Mouse (Mus musculus) lung, embryonic 15.5 days (tissue): ENCODE data around the gene Prrc2c. TPM values are rescaled to one million over a fixed set of nuclear protein-coding genes. Genes with fewer than 3 reads are reported as not detected.
A peak's percentile ranks its signal among the peaks of the same experiment; 100 is the strongest.

ENCODE experiments used
- ATAC-seq: fragments of 200-750 bp; cut with Nextera tagmentation; 2 replicates; pipeline ENCODE4 v1.8.0; 2017; ENCODE audit warnings: moderate number of reproducible peaks, borderline replicate concordance; ENCODE audit not compliant: low FRiP score, low TSS enrichment; ENCODE audit errors: extremely low read depth
- H3K27ac ChIP-seq: fragments of 300-500 bp; sonication (generic); 2 replicates; pipeline ENCODE4 v1.5.1; 2015; ENCODE audit warnings: moderate library complexity, mild to moderate bottlenecking, inconsistent platforms
- H3K27me3 ChIP-seq: fragments of 300-500 bp; sonication (generic); 2 replicates; pipeline ENCODE4 v1.6.1; 2015; ENCODE audit warnings: inconsistent platforms
- H3K36me3 ChIP-seq: fragments of 300-500 bp; sonication (generic); 2 replicates; pipeline ENCODE4 v1.6.1; 2015; ENCODE audit warnings: inconsistent platforms
- H3K4me1 ChIP-seq: fragments of 300-500 bp; sonication (generic); 2 replicates; pipeline ENCODE4 v1.6.1; 2015; ENCODE audit warnings: inconsistent platforms
- H3K4me2 ChIP-seq: fragments of 300-500 bp; sonication (generic); 2 replicates; pipeline ENCODE4 v1.6.1; 2015; ENCODE audit warnings: inconsistent platforms, mild to moderate bottlenecking, moderate library complexity
- H3K4me3 ChIP-seq: fragments of 300-500 bp; sonication (generic); 2 replicates; pipeline ENCODE4 v1.5.1; 2015; ENCODE audit warnings: mild to moderate bottlenecking, inconsistent platforms
- H3K9ac ChIP-seq: fragments of 300-500 bp; sonication (generic); 2 replicates; pipeline ENCODE4 v1.6.1; 2015; ENCODE audit warnings: inconsistent platforms
- H3K9me3 ChIP-seq: fragments of 300-500 bp; sonication (generic); 2 replicates; pipeline ENCODE4 v1.6.1; 2016; ENCODE audit warnings: inconsistent platforms
- WGBS: fragments of 180-500 bp; shearing (Covaris S2); methylation state at CpG from one replicate; pipeline ENCODE4 v1.1.7; 2015; 5-methylcytosine and 5-hydroxymethylcytosine counted together
- polyA plus RNA-seq: library from polyadenylated mRNA; unstranded; fragments of >200 nt; fragmentation: Nextera tagmentation; extraction: Ambion mirVana; gene quantifications from 2 replicates; pipeline ENCODE4 v1.2.1, GENCODE M21; 2015

The Prrc2c gene
- polyA plus RNA-seq, 1 experiment from 2014 or later = 140 TPM

DNA sequence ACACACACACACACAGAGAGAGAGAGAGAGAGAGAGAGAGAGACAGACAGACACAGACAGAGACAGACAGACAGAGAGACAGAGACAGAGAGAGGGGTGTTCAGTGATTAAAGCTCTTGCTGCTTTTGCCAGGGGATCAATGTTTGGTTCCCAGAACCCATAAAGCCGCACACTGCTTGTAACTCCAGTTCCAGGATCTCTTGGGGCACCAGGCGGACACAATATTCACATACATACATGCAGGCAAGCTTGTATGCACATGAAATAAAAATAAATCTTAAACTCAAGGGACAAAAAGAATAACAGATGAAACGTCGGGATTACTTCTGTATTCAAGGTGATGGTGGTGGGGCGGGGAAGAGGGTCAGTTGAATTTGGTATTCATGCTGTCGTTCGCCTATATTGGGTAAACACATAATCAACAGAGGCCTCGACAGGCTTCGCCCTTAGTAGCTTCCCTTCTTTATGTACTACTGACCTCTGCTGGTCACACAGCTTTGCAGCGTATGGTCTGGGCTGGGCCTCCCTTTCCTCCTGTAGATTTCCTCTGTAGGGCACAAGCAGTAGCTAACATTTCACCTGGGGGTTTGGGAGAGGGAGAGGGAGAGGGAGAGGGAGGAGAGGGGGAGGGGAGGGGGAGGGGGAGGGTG, 75.4 kb downstream of the Prrc2c start:
- Histone ChIP-seq H3K27me3 (no peaks in the 10 kb centered on the region), H3K4me1 (0 out of 2 replicates have a peak, but pooled peaks cover 5% of the 10 kb centered on the region), H3K4me2 (peak overlapping the region; percentile 61; the same call in 1 of the 2 replicates), H3K27ac (no peak overlapping the region), H3K9me3 (no peaks in the 10 kb centered on the region), H3K36me3 (peaks cover 5% of the 10 kb centered on the region; the same call in 1 of the 2 replicates), H3K4me3 (no peak overlapping the region), H3K9ac (no peak overlapping the region)
- peak; percentile 97 for ATAC-seq
- 13% methylated on average over 10 of the region's 10 CpGs for WGBS

DNA sequence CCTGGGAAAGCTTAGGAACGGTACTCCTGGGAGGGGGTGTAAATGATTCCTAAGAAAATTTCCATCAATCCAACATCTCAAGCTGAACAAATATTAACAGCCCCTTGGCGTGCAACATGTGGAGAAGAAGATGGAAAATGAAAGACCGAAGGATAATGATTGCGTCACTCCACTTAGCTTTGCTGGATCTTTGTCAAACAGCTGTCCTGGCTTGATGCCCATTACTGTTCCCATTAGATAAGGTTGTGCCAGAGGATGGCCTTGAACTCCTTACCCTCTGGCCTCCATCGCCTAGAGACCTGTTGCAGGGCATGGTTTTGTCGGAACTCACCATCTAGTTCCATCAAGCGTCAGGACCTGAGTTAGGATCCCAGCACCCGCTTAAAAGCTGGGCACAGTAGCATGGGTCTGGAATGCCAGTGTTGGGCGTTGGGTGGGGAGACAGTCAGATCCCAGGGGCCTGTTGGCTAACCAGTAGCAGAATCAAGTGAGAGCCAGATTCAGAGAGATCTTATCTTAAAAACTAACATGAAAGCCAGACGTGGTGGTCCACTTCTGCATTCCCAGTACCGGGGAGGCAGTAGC, 80.0 kb downstream of the Prrc2c start:
- no peak for ATAC-seq
- H3K4me2 ChIP-seq = no peak overlapping the region
- no peak overlapping the region for H3K27ac ChIP-seq
- no peaks in the 10 kb centered on the region for H3K4me1 ChIP-seq
- WGBS = 54% methylated on average over 11 of the region's 11 CpGs
- no peaks in the 10 kb centered on the region for H3K36me3 ChIP-seq
- no peaks in the 10 kb centered on the region for H3K27me3 ChIP-seq
- H3K9ac ChIP-seq = no peak overlapping the region
- H3K9me3 ChIP-seq = no peaks in the 10 kb centered on the region
- no peak overlapping the region for H3K4me3 ChIP-seq

DNA sequence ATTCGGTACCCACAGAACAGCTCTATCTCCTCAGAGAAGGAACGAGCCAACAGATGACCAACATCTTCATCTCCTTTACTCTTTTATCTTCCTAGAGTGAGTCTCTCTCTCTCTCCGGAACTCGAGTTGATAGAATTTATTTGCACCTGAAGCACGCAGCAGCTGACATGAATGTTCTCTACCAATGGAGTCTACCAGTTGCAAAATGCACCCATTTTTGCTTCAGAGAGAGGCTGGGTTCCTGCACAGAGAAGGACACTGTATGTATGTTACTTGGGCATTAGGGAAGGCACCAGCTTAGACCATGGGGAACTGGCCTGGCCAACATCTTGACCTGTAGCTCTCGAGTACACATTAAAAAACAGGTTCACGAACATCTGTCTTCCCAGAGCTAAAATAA, 82.2 kb downstream of the Prrc2c start, which contains the start of gene Myocos:
Gene Myocos (minus strand): TSS at position 101 of the 400 bp plus-strand sequence.
- Histone ChIP-seq H3K4me1 (no peaks in the 10 kb centered on the region), H3K36me3 (no peaks in the 10 kb centered on the region), H3K27ac (no peak within 1 kb of the TSS), H3K9me3 (no peaks in the 10 kb centered on the region), H3K27me3 (no peaks in the 10 kb centered on the region), H3K4me3 (no peak within 1 kb of the TSS), H3K4me2 (no peak within 1 kb of the TSS), H3K9ac (no peak within 1 kb of the TSS)
- WGBS = 90% methylated on average over 7 of the region's 7 CpGs
- no peak for ATAC-seq

DNA sequence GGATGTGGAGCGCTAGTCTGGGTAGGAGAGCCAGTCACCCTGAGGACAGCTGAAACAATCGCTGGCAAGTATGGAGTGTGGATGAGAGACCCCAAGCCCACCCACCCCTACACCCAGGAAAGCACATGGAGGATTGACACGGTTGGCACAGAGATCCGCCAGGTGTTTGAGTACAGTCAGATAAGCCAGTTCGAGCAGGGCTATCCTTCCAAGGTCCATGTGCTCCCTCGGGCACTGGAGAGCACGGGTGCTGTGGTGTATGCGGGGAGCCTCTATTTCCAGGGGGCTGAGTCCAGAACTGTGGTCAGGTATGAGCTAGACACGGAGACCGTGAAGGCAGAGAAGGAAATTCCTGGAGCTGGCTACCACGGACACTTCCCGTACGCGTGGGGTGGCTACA, 91.9 kb downstream of the Prrc2c start:
- no peak overlapping the region for H3K9ac ChIP-seq
- no peaks in the 10 kb centered on the region for H3K9me3 ChIP-seq
- no peaks in the 10 kb centered on the region for H3K36me3 ChIP-seq
- H3K4me3 ChIP-seq = no peak overlapping the region
- no peak for ATAC-seq
- 0 out of 2 replicates have a peak, but pooled peaks cover 2% of the 10 kb centered on the region for H3K4me1 ChIP-seq
- no peak overlapping the region for H3K27ac ChIP-seq
- no peaks in the 10 kb centered on the region for H3K27me3 ChIP-seq
- WGBS = 86% methylated on average over 14 of the region's 14 CpGs
- no peak overlapping the region for H3K4me2 ChIP-seq

DNA sequence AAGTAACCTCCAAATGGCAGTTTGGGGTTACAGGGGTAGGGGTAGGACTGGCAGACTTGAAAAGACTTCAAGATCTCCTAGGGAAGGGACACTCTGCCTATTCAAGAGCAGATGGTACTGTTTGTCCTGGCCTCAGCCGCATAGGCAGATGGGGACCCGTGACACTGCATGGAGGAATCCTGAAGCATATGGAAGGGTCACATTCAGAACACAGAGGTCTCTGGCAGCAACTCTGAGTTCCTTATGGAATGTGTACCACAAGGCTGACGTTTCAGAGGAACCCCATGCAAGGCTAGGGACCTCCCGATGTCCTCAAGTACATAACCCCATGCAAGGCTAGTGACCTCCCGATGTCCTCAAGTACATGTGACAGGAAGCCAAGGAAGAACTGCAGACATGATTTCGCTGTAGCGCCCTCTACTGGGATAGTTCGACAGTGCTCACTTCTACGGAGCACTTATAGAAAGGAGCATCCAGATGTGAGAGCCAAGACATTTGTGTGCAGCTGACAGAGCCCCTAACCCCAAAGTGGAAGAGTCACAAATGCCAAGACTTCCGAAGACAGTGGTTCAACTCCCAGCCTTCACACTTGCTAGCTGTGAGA, 94.2 kb downstream of the Prrc2c start:
- H3K4me2 ChIP-seq = no peak overlapping the region
- H3K27me3 ChIP-seq = no peaks in the 10 kb centered on the region
- no peak overlapping the region for H3K4me3 ChIP-seq
- no peak for ATAC-seq
- WGBS = 72% methylated on average over 10 of the region's 10 CpGs
- H3K27ac ChIP-seq = no peak overlapping the region
- no peaks in the 10 kb centered on the region for H3K36me3 ChIP-seq
- H3K9ac ChIP-seq = no peak overlapping the region
- H3K4me1 ChIP-seq = 0 out of 2 replicates have a peak, but pooled peaks cover 2% of the 10 kb centered on the region
- H3K9me3 ChIP-seq = no peaks in the 10 kb centered on the region

DNA sequence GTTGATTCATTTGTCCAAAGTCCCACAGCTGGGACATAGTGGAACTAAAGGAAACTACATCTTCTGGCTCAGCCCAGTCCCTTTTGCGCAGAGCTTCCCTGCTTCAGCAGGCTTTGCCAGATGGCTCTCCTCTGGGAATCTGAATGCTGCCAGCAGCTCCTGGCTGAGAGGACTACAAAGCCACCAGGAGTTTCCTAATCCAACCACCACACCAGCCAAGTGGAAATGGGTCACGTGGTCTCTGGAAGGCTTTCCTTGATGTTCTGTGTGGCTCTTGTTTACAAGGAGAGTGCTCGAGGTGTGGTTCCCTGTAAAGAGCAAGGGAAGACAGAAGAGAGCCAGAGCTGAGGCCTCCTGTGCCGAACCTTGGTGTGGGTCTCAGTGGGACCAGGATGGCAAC, 96.6 kb downstream of the Prrc2c start:
- Histone ChIP-seq H3K9me3 (no peaks in the 10 kb centered on the region), H3K4me2 (no peak overlapping the region), H3K4me1 (peaks cover 9% of the 10 kb centered on the region), H3K27ac (no peak overlapping the region), H3K9ac (no peak overlapping the region), H3K27me3 (no peaks in the 10 kb centered on the region), H3K4me3 (no peak overlapping the region), H3K36me3 (no peaks in the 10 kb centered on the region)
- 28% methylated on average over 4 of the region's 4 CpGs for WGBS
- ATAC-seq = no peak

DNA sequence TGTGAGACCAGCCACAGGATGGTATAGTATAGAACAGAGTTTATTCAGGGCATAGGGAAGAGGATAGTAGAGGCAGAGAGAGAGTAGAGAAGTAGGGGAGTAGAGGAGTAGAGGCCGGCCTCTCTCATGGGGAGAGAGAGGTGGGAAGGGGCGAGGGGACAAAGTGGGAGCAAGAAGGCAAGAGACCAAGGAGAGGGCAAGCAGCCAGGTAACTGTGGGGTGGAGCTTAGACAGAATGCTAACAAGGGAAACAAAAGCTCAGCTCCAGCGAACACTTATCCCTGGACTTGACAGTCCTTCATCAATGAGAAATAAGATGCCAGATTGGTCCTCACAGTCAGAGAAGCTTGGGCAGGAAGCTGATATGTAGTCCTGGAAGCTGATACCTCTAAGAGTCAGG, 97.8 kb downstream of the Prrc2c start:
- no peak for ATAC-seq
- Histone ChIP-seq H3K36me3 (no peaks in the 10 kb centered on the region), H3K27ac (no peak overlapping the region), H3K4me2 (no peak overlapping the region), H3K27me3 (no peaks in the 10 kb centered on the region), H3K4me3 (no peak overlapping the region), H3K9ac (no peak overlapping the region), H3K4me1 (peaks cover 9% of the 10 kb centered on the region), H3K9me3 (no peaks in the 10 kb centered on the region)
- 70% methylated on average over 3 of the region's 3 CpGs for WGBS

DNA sequence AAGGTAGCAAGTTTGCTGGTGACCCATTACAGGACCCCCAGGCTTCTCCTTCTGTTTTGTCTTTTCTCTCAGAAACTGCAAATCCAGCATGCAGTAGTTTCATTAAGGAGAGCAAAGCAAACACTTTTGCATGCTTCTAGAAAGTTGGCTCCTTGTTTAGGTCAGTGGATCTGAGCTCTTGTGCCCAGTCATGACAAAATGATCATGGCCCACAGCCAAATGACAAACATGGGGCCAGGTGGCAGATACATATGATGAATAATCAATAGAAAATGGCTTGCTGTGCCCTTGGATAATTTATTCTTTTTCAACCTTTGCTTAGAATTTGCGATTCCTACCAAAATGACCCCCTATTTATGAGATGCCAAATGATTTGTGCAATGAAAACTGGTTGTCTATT, 100.5 kb downstream of the Prrc2c start:
- Histone ChIP-seq H3K27ac (no peak overlapping the region), H3K9me3 (no peaks in the 10 kb centered on the region), H3K27me3 (no peaks in the 10 kb centered on the region), H3K9ac (no peak overlapping the region), H3K36me3 (no peaks in the 10 kb centered on the region), H3K4me3 (no peak overlapping the region), H3K4me1 (peaks cover 9% of the 10 kb centered on the region), H3K4me2 (no peak overlapping the region)
- 89% methylated on average over 1 of the region's 1 CpGs for WGBS
- no peak for ATAC-seq

DNA sequence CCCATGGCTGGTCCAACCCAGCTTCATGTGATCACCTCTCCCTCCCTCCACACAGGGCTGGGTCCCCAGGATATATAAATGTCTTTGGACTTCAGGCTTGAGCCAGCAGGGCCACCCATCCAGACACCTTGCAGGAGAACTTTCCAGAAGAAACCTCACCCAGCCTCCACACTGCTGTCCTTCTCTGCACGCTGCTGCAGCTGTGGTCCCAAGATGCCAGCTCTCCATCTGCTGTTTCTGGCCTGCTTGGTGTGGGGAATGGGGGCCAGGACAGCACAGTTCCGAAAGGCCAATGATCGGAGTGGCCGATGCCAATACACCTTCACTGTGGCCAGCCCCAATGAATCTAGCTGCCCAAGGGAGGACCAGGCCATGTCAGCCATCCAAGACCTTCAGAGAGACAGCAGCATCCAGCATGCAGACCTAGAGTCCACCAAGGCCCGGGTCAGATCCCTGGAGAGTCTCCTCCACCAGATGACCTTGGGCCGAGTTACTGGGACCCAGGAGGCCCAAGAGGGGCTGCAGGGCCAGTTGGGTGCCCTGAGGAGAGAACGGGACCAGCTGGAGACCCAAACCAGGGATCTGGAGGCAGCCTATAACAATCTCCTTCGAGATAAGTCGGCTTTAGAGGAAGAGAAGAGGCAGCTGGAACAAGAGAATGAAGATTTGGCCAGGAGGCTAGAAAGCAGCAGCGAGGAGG, 101.2 kb downstream of the Prrc2c start, which contains the start of gene Myoc:
Gene Myoc (plus strand): TSS at position 105 of the 700 bp plus-strand sequence.
- peaks cover 9% of the 10 kb centered on the region for H3K4me1 ChIP-seq
- H3K4me3 ChIP-seq = no peak within 1 kb of the TSS
- H3K27ac ChIP-seq = no peak within 1 kb of the TSS
- ATAC-seq = no peak
- H3K9me3 ChIP-seq = no peaks in the 10 kb centered on the region
- H3K4me2 ChIP-seq = no peak within 1 kb of the TSS
- no peaks in the 10 kb centered on the region for H3K27me3 ChIP-seq
- H3K9ac ChIP-seq = no peak within 1 kb of the TSS
- no peaks in the 10 kb centered on the region for H3K36me3 ChIP-seq
- 75% methylated on average over 10 of the region's 10 CpGs for WGBS

DNA sequence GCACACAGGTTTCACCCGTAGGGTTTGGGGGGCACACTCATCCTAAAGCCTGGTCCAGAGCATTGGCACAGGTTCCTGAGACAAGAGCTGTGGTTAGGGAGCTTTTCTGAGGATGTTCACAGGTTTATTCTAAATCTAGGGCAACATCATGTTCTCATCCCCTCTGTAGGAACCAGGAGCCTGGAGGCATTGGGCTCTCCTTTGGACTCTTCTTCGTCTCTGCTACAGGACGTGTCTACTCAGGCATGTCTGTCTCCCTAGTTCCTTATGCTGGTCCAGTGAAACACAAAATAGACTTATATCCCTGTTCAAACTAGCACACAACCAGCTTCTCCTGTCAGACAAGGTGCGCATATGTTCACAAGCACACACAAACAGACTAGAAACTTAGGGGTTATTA, 101.8 kb downstream of the Prrc2c start:
- no peak for ATAC-seq
- no peak overlapping the region for H3K9ac ChIP-seq
- H3K4me3 ChIP-seq = no peak overlapping the region
- H3K9me3 ChIP-seq = no peaks in the 10 kb centered on the region
- no peak overlapping the region for H3K4me2 ChIP-seq
- H3K27me3 ChIP-seq = no peaks in the 10 kb centered on the region
- H3K27ac ChIP-seq = no peak overlapping the region
- WGBS = 86% methylated on average over 4 of the region's 4 CpGs
- H3K4me1 ChIP-seq = peaks cover 6% of the 10 kb centered on the region
- H3K36me3 ChIP-seq = no peaks in the 10 kb centered on the region

DNA sequence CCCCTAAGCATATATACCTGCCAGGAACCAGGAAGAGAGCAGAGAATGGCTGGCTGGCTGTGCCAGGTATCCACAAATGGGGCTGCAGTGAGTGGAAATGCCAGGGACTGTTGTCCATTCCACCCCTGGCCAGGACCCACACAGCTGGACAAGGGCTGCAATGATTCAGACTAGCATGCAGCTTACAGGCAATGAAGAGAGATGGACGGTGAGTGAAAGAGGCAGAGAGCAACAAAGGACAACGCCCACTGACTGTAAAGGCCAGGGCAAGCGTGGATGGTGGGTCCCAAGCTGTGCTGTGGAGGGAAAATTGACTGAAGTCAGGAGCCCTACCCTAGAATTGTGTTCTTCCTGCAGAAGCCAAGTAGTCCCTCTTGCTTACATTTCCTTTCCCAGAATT, 103.8 kb downstream of the Prrc2c start:
- H3K4me2 ChIP-seq = no peak overlapping the region
- no peak for ATAC-seq
- H3K36me3 ChIP-seq = no peaks in the 10 kb centered on the region
- peaks cover 6% of the 10 kb centered on the region for H3K4me1 ChIP-seq
- H3K9me3 ChIP-seq = no peaks in the 10 kb centered on the region
- no peak overlapping the region for H3K4me3 ChIP-seq
- H3K9ac ChIP-seq = no peak overlapping the region
- H3K27ac ChIP-seq = no peak overlapping the region
- no peaks in the 10 kb centered on the region for H3K27me3 ChIP-seq
- 75% methylated on average over 3 of the region's 3 CpGs for WGBS
